Mouse (Mus musculus) midbrain, embryonic 14.5 days (tissue): ENCODE data around the gene Map3k14. TPM values are rescaled to one million over a fixed set of nuclear protein-coding genes. Genes with fewer than 3 reads are reported as not detected.
"Not testable (repeated sequence)": the region's sequence is repeated elsewhere in the genome, so short reads cannot be mapped to it uniquely, and the experiment has no call there.

ENCODE experiments used
- ATAC-seq: fragments of 200-750 bp; cut with Nextera tagmentation; 2 replicates; pipeline ENCODE4 v1.8.0; 2017; ENCODE audit warnings: moderate number of reproducible peaks, moderate library complexity; ENCODE audit not compliant: low FRiP score, low TSS enrichment
- DNase-seq: peaks from one replicate; pipeline ENCODE4 v3.0.0-alpha.2; 2015
- H3K27ac ChIP-seq: fragments of 300-500 bp; sonication (generic); replicated peaks from 2 replicates; pipeline ENCODE4 v1.5.1; 2014; ENCODE audit warnings: mild to moderate bottlenecking, low read depth, low read length, moderate library complexity
- H3K27me3 ChIP-seq: fragments of 300-500 bp; sonication (generic); 2 replicates; pipeline ENCODE4 v1.6.1; 2014; ENCODE audit warnings: low read length, control low read depth, mixed read lengths; ENCODE audit not compliant: control insufficient read depth, insufficient read depth
- H3K36me3 ChIP-seq: fragments of 300-500 bp; sonication (generic); 2 replicates; pipeline ENCODE4 v1.6.1; 2014; ENCODE audit warnings: low read length, control low read depth; ENCODE audit not compliant: control insufficient read depth, insufficient read depth
- H3K4me1 ChIP-seq: fragments of 300-500 bp; sonication (generic); 2 replicates; pipeline ENCODE4 v1.6.1; 2014; ENCODE audit warnings: mild to moderate bottlenecking, antibody characterized with exemption, low read length, control low read depth; ENCODE audit not compliant: control insufficient read depth, insufficient read depth
- H3K4me2 ChIP-seq: fragments of 300-500 bp; sonication (generic); 2 replicates; pipeline ENCODE4 v1.6.1; 2014; ENCODE audit warnings: mild to moderate bottlenecking, low read length, moderate library complexity
- H3K4me3 ChIP-seq: fragments of 300-500 bp; sonication (generic); replicated peaks from 2 replicates; pipeline ENCODE4 v1.5.1; 2014; ENCODE audit warnings: low read depth, low read length
- H3K9ac ChIP-seq: fragments of 300-500 bp; sonication (generic); replicated peaks from 2 replicates; pipeline ENCODE4 v1.6.1; 2014; ENCODE audit warnings: mild to moderate bottlenecking, low read length, moderate library complexity
- H3K9me3 ChIP-seq: fragments of 300-500 bp; sonication (generic); 2 replicates; pipeline ENCODE4 v1.6.1; 2016; ENCODE audit warnings: low read length, control low read depth, mixed read lengths; ENCODE audit not compliant: control insufficient read depth
- WGBS: fragments of 180-500 bp; shearing (Covaris S2); extraction: QIAGEN DNeasy Blood & Tissue Kit; methylation state at CpG from one replicate; pipeline ENCODE4 v1.1.7; 2014; 5-methylcytosine and 5-hydroxymethylcytosine counted together
- polyA plus RNA-seq: library from polyadenylated mRNA; unstranded; fragments of >200 nt; fragmentation: Nextera tagmentation; extraction: Ambion mirVana; gene quantifications from 2 replicates; pipeline ENCODE4 v1.2.1, GENCODE M21; 2014

Gene Map3k14
- polyA plus RNA-seq, 1 experiment from 2014 or later, result 3.4 TPM

- Histone ChIP-seq H3K9ac (no peak overlapping the region), H3K27me3 (no peaks in the 10 kb centered on the region), H3K4me3 (no peak overlapping the region), H3K4me1 (no peaks in the 10 kb centered on the region), H3K4me2 (no peak overlapping the region), H3K27ac (no peak overlapping the region), H3K9me3 (no peaks in the 10 kb centered on the region), H3K36me3 (peaks cover 41% of the 10 kb centered on the region)
- 96% methylated on average over 7 of the region's 7 CpGs for WGBS
- no peak for ATAC-seq
- DNase-seq, result no peak
These were observed 35.9 kb downstream of the Map3k14 start for GRCm38 (mm10) chr11:103231367-103231766.

GRCm38 (mm10) chr11:103230626-103231025, 36.6 kb downstream of the Map3k14 start:
- DNase-seq, result no peak
- peaks cover 44% of the 10 kb centered on the region for H3K36me3 ChIP-seq
- no peak overlapping the region for H3K4me2 ChIP-seq
- H3K27me3 ChIP-seq, result no peaks in the 10 kb centered on the region
- no peak overlapping the region for H3K27ac ChIP-seq
- H3K4me1 ChIP-seq, result no peaks in the 10 kb centered on the region
- WGBS, result 89% methylated on average over 19 of the region's 19 CpGs
- H3K9me3 ChIP-seq, result no peaks in the 10 kb centered on the region
- ATAC-seq, result no peak
- no peak overlapping the region for H3K9ac ChIP-seq
- no peak overlapping the region for H3K4me3 ChIP-seq

DNA sequence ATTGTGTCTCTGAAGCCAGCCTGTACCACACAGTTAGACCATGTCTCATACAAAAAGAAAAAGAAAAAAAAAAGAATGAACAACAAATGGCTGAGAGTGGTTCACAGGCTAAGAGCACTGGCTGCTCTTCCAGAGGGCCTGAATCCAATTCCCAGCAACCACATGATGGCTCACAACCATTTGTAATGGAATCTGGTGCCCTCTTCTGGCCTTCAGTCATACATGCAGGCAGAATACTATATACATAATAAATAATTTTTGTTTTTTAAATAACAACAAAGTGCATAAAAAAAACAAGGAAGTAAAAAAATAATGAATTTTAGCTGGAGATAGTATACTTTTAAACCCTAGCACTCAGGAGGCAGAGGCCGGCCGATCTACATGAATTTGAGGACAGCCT, 37.7 kb downstream of the Map3k14 start:
- H3K36me3 ChIP-seq, result peaks cover 54% of the 10 kb centered on the region
- H3K27me3 ChIP-seq, result no peaks in the 10 kb centered on the region
- H3K9ac ChIP-seq, result no peak overlapping the region
- no peak for DNase-seq
- no peak for ATAC-seq
- WGBS, result 100% methylated on average over 2 of the region's 2 CpGs
- no peak overlapping the region for H3K27ac ChIP-seq
- no peak overlapping the region for H3K4me3 ChIP-seq
- H3K4me1 ChIP-seq, result no peaks in the 10 kb centered on the region
- no peak overlapping the region for H3K4me2 ChIP-seq
- H3K9me3 ChIP-seq, result no peaks in the 10 kb centered on the region

- WGBS, result 69% methylated on average over 18 of the region's 18 CpGs
- no peak for DNase-seq
- H3K27me3 ChIP-seq, result no peaks in the 10 kb centered on the region
- H3K27ac ChIP-seq, result no peak overlapping the region
- H3K9ac ChIP-seq, result no peak overlapping the region
- peaks cover 69% of the 10 kb centered on the region for H3K36me3 ChIP-seq
- H3K4me2 ChIP-seq, result no peak overlapping the region
- H3K4me1 ChIP-seq, result no peaks in the 10 kb centered on the region
- H3K9me3 ChIP-seq, result no peaks in the 10 kb centered on the region
- ATAC-seq, result no peak
- H3K4me3 ChIP-seq, result no peak overlapping the region
These were observed 43.3 kb downstream of the Map3k14 start for GRCm38 (mm10) chr11:103223951-103224456.

- Histone ChIP-seq H3K9ac (no peak overlapping the region), H3K4me2 (no peak overlapping the region), H3K36me3 (peaks cover 65% of the 10 kb centered on the region), H3K27me3 (no peaks in the 10 kb centered on the region; the same call in 1 of the 2 replicates), H3K4me3 (no peak overlapping the region), H3K9me3 (no peaks in the 10 kb centered on the region), H3K27ac (no peak overlapping the region), H3K4me1 (0 out of 2 replicates have a peak, but pooled peaks cover 4% of the 10 kb centered on the region)
- no peak for ATAC-seq
- 93% methylated on average over 10 of the region's 10 CpGs for WGBS
- DNase-seq, result no peak
These were observed 43.8 kb downstream of the Map3k14 start for GRCm38 (mm10) chr11:103223444-103223843.

GRCm38 (mm10) chr11:103222718-103223117, 44.6 kb downstream of the Map3k14 start:
- H3K27me3 ChIP-seq, H3K4me1 ChIP-seq, ATAC-seq, H3K4me2 ChIP-seq, H3K9me3 ChIP-seq, DNase-seq, H3K9ac ChIP-seq, H3K27ac ChIP-seq, H3K4me3 ChIP-seq: not testable (repeated sequence)
- 96% methylated on average over 4 of the region's 4 CpGs for WGBS
- H3K36me3 ChIP-seq, result peaks cover 65% of the 10 kb centered on the region

DNA sequence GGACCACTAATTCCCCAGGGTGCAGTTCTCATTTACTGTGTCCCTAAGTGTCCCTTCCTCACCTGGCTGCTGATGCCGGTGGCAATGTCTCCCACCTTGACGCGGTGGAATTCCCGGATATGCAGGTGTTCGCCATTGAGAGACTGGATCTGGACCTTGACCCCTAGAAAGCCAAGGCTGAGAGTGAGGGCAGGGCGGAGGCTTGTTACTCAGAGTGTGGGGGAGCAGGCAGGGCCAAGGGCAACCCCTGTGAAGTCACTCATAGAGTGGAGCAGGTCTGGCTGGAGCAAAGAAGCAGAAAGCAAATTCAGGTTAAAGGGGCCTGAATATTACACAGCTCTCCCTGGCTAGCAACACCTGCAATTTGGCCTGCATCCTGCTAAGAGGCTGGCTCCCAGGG, 45.8 kb downstream of the Map3k14 start:
- Histone ChIP-seq H3K27me3 (peaks cover 4% of the 10 kb centered on the region), H3K4me2 (no peak overlapping the region), H3K9me3 (no peaks in the 10 kb centered on the region), H3K9ac (no peak overlapping the region), H3K4me1 (0 out of 2 replicates have a peak, but pooled peaks cover 8% of the 10 kb centered on the region), H3K36me3 (peaks cover 53% of the 10 kb centered on the region), H3K4me3 (no peak overlapping the region), H3K27ac (no peak overlapping the region)
- WGBS, result 93% methylated on average over 6 of the region's 6 CpGs
- no peak for ATAC-seq
- DNase-seq, result no peak

- peaks cover 44% of the 10 kb centered on the region for H3K36me3 ChIP-seq
- no peak for DNase-seq
- no peak for ATAC-seq
- no peak overlapping the region for H3K4me2 ChIP-seq
- H3K4me3 ChIP-seq, result no peak overlapping the region
- peaks cover 4% of the 10 kb centered on the region for H3K27me3 ChIP-seq
- H3K9ac ChIP-seq, result no peak overlapping the region
- H3K27ac ChIP-seq, result no peak overlapping the region
- 0 out of 2 replicates have a peak, but pooled peaks cover 8% of the 10 kb centered on the region for H3K4me1 ChIP-seq
- no peaks in the 10 kb centered on the region for H3K9me3 ChIP-seq
- 92% methylated on average over 4 of the region's 4 CpGs for WGBS
These were observed 47.3 kb downstream of the Map3k14 start for GRCm38 (mm10) chr11:103219995-103220394.

GRCm38 (mm10) chr11:103219259-103219658, 48.0 kb downstream of the Map3k14 start:
- 0 out of 2 replicates have a peak, but pooled peaks cover 8% of the 10 kb centered on the region for H3K4me1 ChIP-seq
- H3K36me3 ChIP-seq, result peaks cover 37% of the 10 kb centered on the region
- no peaks in the 10 kb centered on the region for H3K9me3 ChIP-seq
- WGBS, result 87% methylated on average over 5 of the region's 5 CpGs
- H3K27me3 ChIP-seq, result peaks cover 4% of the 10 kb centered on the region
- no peak overlapping the region for H3K27ac ChIP-seq
- no peak overlapping the region for H3K4me2 ChIP-seq
- H3K4me3 ChIP-seq, result no peak overlapping the region
- DNase-seq (no peak), ATAC-seq (no peak)
- H3K9ac ChIP-seq, result no peak overlapping the region
